Comparison of ENCODE assay signal across 37 mouse cellular contexts in genomic region chr16:11330081-11330800, GRCm38 (mm10). TPM values are rescaled to one million over a fixed set of nuclear protein-coding genes. Genes with fewer than 3 reads are reported as not detected.
DNase-seq lines count a peak whose midpoint lies in the region; ATAC-seq and TF ChIP-seq lines count a peak whose summit lies in the region.
"Had no signal": no experiment of that assay in that cellular context is flagged by ENCODE, and none has a peak within 500 bp of the region (broad histone marks: within the 10 kb centered on the region; RNA-seq: fewer than 3 reads in every experiment).

No protein-coding gene starts in this region.

- no peak overlapping the region for H3K4me2 ChIP-seq in kidney, embryonic 15.5 days
- H3K4me2 ChIP-seq: heart, embryonic 12.5 days; hindbrain, embryonic 13.5 days; limb, embryonic 13.5 days; lung, embryonic 15.5 days; midbrain, embryonic 11.5 days had no signal

- TF ChIP-seq CTCF in lung, adult 2 months (IDR thresholded peaks at IDR 0.05; ENCODE audit: insufficient read depth, low read length) = no peak

- 79% methylated on average over 3 of the region's 3 CpGs for WGBS in kidney, embryonic 15.5 days
- WGBS in lung, adult 2 months = 58% methylated on average over 3 of the region's 3 CpGs

- no peaks in the 10 kb centered on the region for H3K36me3 ChIP-seq in kidney, embryonic 15.5 days
- H3K36me3 ChIP-seq: forebrain, embryonic 10.5 days; heart, embryonic 12.5 days; limb, embryonic 13.5 days; lung, embryonic 15.5 days had no signal

- no peak for ATAC-seq in kidney, embryonic 15.5 days (replicated peaks; ENCODE audit: low FRiP score)
- ATAC-seq: forebrain, embryonic 16.5 days; midbrain, embryonic 16.5 days had no signal

- H3K4me1 ChIP-seq in kidney, embryonic 15.5 days = no peaks in the 10 kb centered on the region
- H3K4me1 ChIP-seq in lung, adult 2 months (ENCODE audit: control insufficient read depth, insufficient read depth, low read length) = peaks cover 2% of the 10 kb centered on the region; the same call in 1 of the 2 replicates
- H3K4me1 ChIP-seq in brown adipose tissue, adult 24 weeks (ENCODE audit: control insufficient read depth, insufficient read depth, insufficient read length, low read length) = peaks cover 14% of the 10 kb centered on the region; the same call in 1 of the 2 replicates
- H3K4me1 ChIP-seq: forebrain, embryonic 10.5 days; hindbrain, embryonic 13.5 days; limb, embryonic 13.5 days; lung, embryonic 15.5 days had no signal

- H3K9me3 ChIP-seq in kidney, embryonic 15.5 days (replicated peaks) = no peaks in the 10 kb centered on the region
- H3K9me3 ChIP-seq: forebrain, embryonic 10.5 days; heart, embryonic 12.5 days; hindbrain, embryonic 13.5 days; lung, embryonic 15.5 days had no signal

- H3K4me3 ChIP-seq in kidney, embryonic 15.5 days (replicated peaks) = no peak overlapping the region
- H3K4me3 ChIP-seq in lung, adult 2 months (replicated peaks; ENCODE audit: extremely low read depth, low read depth, low read length) = no peak overlapping the region
- H3K4me3 ChIP-seq in brown adipose tissue, adult 24 weeks (ENCODE audit: insufficient read depth, low read depth, low read length) = no peak overlapping the region
- H3K4me3 ChIP-seq: forebrain, embryonic 10.5 days; gastrocnemius, adult 2 months; heart, adult 2 months; heart, embryonic 12.5 days; hindbrain, embryonic 13.5 days; layer of hippocampus, adult 2 months; left cerebral cortex, adult 2 months; limb, embryonic 13.5 days; lung, embryonic 15.5 days had no signal

- TF ChIP-seq POLR2A in lung, adult 2 months (IDR thresholded peaks at IDR 0.05; ENCODE audit: borderline replicate concordance, extremely low read depth, low read depth, low read length) = no peak

- peak; percentile 66 for DNase-seq in kidney, adult 9 months
- DNase-seq in lung, postnatal 36 days = peak; percentile 43
- DNase-seq in lung, adult 2 months = no peak
- no peak for DNase-seq in right cerebral cortex, adult 2 months (ENCODE audit: low spot score in 2 of 2)
- no peak for DNase-seq in gastrocnemius, postnatal 14 days
- DNase-seq: adrenal gland, postnatal 25 days; cerebellum, adult 2 months; cerebellum, postnatal 14 days; gastrocnemius, adult 2 months; heart, adult 2 months; heart, postnatal 4 days; thymus, adult 18-20 months; thymus, postnatal 25 days had no signal

- intact Hi-C loops in gastrocnemius, postnatal 14 days (cut with DNase I; ENCODE audit: low total_unique reads) = no loop called here

- no peak overlapping the region for H3K27ac ChIP-seq in kidney, embryonic 15.5 days
- peak overlapping the region; percentile 30; the same call in 1 of the 2 replicates for H3K27ac ChIP-seq in brown adipose tissue, adult 24 weeks (replicated peaks; ENCODE audit: low read depth, low read length)
- H3K27ac ChIP-seq: forebrain, embryonic 10.5 days; gastrocnemius, adult 2 months; heart, adult 2 months; hindbrain, embryonic 13.5 days; layer of hippocampus, adult 2 months; left cerebral cortex, adult 2 months; limb, embryonic 13.5 days; liver, embryonic 14.5 days; lung, embryonic 15.5 days; stomach, postnatal 0 days had no signal

- no peak overlapping the region for H3K9ac ChIP-seq in kidney, embryonic 15.5 days
- H3K9ac ChIP-seq: heart, embryonic 12.5 days; hindbrain, embryonic 13.5 days; limb, embryonic 13.5 days; liver, embryonic 14.5 days; lung, embryonic 15.5 days had no signal

- H3K27me3 ChIP-seq in kidney, embryonic 15.5 days = no peaks in the 10 kb centered on the region
- H3K27me3 ChIP-seq: heart, embryonic 12.5 days; hindbrain, embryonic 13.5 days; limb, embryonic 13.5 days; lung, embryonic 15.5 days had no signal

RNA-seq across cellular contexts. Expression of gene Snx29, which starts 7.5 kb away (rescaled TPM):
- polyA plus RNA-seq in kidney, embryonic 15.5 days (2015; fragmentation: Nextera tagmentation; extraction: Ambion mirVana) = 17.1 and 19.8 TPM in 2 replicates
- polyA plus RNA-seq in lung, adult 2 months (2012; rRNA removed) = 8.5 and 10.6 TPM in 2 replicates
- 1.7 and 3.6 TPM in 2 replicates for polyA plus RNA-seq in brown adipose tissue, adult 24 weeks (2012; ENCODE audit: insufficient read depth, insufficient read length, missing spikeins)
- total RNA-seq in gastrocnemius, postnatal 14 days (2021) = 1 to 10 TPM; 8.4 to 9.5 TPM

RNA-seq across cellular contexts. Expression of gene Tnfrsf17, which starts 16.6 kb away (rescaled TPM):
- not detected in 2 replicates for polyA plus RNA-seq in kidney, embryonic 15.5 days (2015; fragmentation: Nextera tagmentation; extraction: Ambion mirVana)
- polyA plus RNA-seq in lung, adult 2 months (2012; rRNA removed) = 0.36 and 0.41 TPM in 2 replicates
- polyA plus RNA-seq in brown adipose tissue, adult 24 weeks (2012; ENCODE audit: insufficient read depth, insufficient read length, missing spikeins) = not detected in 2 replicates
- not detected for total RNA-seq in gastrocnemius, postnatal 14 days (2021)
- total RNA-seq: adrenal gland, adult 18-20 months; adrenal gland, postnatal 25 days; gastrocnemius, adult 2 months; gastrocnemius, postnatal 4 days; heart, adult 2 months; heart, postnatal 4 days; layer of hippocampus, adult 2 months; layer of hippocampus, postnatal 14 days; left cerebral cortex, adult 2 months; left cerebral cortex, postnatal 25 days; MEL; neutrophil, adult 5-6 weeks had no signal
- polyA plus RNA-seq: embryonic facial prominence, embryonic 11.5 days; forebrain, embryonic 10.5 days; forebrain, embryonic 16.5 days; heart, embryonic 12.5 days; heart, postnatal 0 days; hindbrain, embryonic 13.5 days; intestine, embryonic 16.5 days; limb, embryonic 13.5 days; liver, embryonic 14.5 days; lung, embryonic 15.5 days; midbrain, embryonic 11.5 days; midbrain, embryonic 16.5 days; neural tube, embryonic 11.5 days had no signal

Comparison
In these comparisons a context has a peak if more than half of its experiments do, and no peak if none do; other contexts are left out.
1. DNase-seq: peak in kidney, adult 9 months (single experiment) and lung, postnatal 36 days (single experiment); none in lung, adult 2 months (single experiment), right cerebral cortex, adult 2 months (0 of 2) and gastrocnemius, postnatal 14 days (single experiment).